Mouse (Mus musculus) kidney, adult 2 months (tissue): ENCODE data around the gene Tfpt.

Experiments
- CTCF ChIP-seq: fragments of 200-500 bp; conservative IDR thresholded peaks from 2 replicates; pipeline ENCODE4 v1.5.1; 2011; ENCODE audit warnings: low read depth, mild to moderate bottlenecking, control low read depth, low read length, moderate library complexity, mixed read lengths; ENCODE audit not compliant: insufficient read depth, insufficient read length
- POLR2A ChIP-seq: fragments of 200-500 bp; IDR thresholded peaks from one replicate; pipeline ENCODE4 v1.6.1; 2011; ENCODE audit warnings: low read depth, low read length, control low read depth

DNA sequence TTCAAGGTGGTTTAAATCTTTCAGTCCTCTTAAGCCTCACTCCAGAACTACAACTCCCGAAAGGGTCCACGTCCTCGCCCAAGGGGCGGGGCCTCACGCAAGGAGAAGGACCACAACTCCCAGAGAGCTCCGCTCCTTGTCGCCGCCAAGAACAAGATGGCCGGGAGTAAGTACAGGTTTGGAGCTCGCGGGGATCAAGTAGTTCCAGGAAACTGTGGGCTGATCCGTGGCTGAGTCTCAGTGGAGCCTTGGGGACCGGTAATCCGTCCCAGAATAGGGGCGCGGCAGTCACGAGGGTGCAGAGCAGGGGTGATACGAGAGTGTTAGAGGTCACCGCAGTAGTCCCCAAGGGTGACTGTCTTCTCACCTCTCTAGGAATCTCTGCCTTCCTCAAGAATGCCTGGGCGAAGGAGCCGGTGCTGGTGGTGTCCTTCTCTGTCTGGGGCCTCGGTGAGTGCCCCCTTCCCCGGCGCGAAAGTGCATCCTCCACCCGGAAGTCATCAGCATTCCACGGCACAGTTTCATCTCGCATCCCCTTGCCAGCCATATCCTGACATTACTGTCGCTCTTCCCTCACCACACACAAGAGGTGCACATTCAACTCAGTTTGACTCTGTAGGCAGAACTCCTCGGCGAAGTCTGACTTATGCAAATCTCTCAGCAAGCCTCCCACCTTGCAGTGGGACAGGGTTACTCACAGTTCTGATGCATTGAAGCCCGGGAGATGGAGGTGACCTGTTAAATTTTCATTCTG lies 12.3 kb downstream of the Tfpt start, which contains the start of gene Ndufa3:
- TF ChIP-seq CTCF (no peak), POLR2A (peak; percentile 65)
